Mouse (Mus musculus): ENCODE measurements around the gene Ndufv1. TPM values are rescaled to one million over a fixed set of nuclear protein-coding genes. Genes with fewer than 3 reads are reported as not detected.
A peak's percentile ranks its signal among the peaks of the same experiment; 100 is the strongest.
"Not testable (repeated sequence)": the region's sequence is repeated elsewhere in the genome, so short reads cannot be mapped to it uniquely, and the experiment has no call there.

The Ndufv1 gene
- polyA plus RNA-seq, 1 experiment from 2014 or later: 255 TPM

DNA sequence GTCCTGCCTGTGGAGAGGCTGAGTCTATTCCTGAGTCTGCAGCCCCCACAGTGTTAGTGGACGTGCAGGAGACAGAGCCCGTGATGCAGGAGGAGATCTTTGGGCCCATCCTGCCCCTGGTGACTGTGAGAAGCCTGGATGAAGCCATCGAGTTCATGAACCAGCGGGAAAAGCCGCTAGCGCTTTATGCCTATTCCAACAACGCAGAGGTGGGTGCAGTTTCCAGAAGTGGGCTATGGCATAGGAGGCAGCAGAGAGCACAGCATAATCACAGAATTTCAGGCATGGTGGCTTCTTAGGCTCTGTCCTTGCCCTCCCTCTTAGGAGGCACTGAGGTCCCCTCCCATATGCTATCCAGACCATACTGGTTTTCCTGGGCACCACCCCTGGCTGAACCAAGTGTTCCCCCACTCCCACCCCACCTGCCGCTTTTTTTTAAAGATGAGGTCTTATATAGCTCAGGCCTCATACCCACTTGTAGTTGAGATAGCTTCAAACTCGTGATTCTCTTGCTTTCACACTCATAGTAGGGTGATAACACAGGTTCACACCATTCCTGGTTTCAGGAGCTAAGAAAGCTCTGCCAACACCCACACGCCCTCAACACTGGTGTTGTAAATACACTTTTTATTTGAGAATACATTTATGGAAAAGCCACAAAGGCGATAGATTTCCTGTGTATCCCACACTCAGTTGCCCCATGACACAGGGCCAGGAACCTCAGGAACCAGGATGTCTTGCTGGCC is 46.1 kb downstream of the Ndufv1 start:
- 80% methylated on average over 11 of the region's 11 CpGs for WGBS

DNA sequence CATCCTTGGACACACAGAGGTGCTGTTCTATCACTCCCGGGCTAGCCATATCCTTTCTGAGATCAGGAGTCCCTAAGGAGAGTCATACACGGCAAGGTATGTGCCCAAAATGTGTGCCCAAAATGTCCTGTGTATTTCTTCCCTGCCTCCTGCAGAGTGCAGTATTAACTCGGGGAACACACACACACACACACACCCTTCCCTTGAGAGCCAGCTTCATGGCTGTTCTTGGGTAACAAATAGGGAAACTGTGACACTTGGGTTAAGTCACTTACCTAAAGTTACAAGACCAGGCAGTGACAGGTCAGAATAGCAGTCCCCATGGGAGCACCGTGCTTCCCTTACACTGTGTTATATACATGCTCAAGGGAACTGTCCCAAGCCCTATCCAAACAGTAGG is 48.6 kb downstream of the Ndufv1 start:
- no peaks in the 10 kb centered on the region for H3K9me3 ChIP-seq (ENCODE audit: control insufficient read depth)
- 0 out of 2 replicates have a peak, but pooled peaks have one; percentile 25 for TF ChIP-seq CTCF (IDR thresholded peaks at IDR 0.05; ENCODE audit: low read depth)
- no peak overlapping the region for H3K27ac ChIP-seq (ENCODE audit: low read depth, low read length)
- no peaks in the 10 kb centered on the region for H3K4me1 ChIP-seq (replicated peaks; ENCODE audit: control insufficient read depth, insufficient read depth, low read length)
- 70% methylated on average over 4 of the region's 4 CpGs for WGBS
- no peaks in the 10 kb centered on the region for H3K27me3 ChIP-seq (replicated peaks; ENCODE audit: control insufficient read depth, insufficient read depth, low read length)
- no peak overlapping the region for H3K9ac ChIP-seq (ENCODE audit: low read depth, low read length)
- H3K36me3 ChIP-seq (ENCODE audit: control insufficient read depth, insufficient read depth): no peaks in the 10 kb centered on the region
- no peak for ATAC-seq
- no peak overlapping the region for H3K4me2 ChIP-seq (replicated peaks; ENCODE audit: low read depth)
- no peak overlapping the region for H3K4me3 ChIP-seq (ENCODE audit: low read depth, low read length)

More for the DNA sequence above, 46.1 kb downstream of the Ndufv1 start:
- H3K4me1 ChIP-seq (replicated peaks; ENCODE audit: control insufficient read depth, insufficient read depth, low read length): no peaks in the 10 kb centered on the region
- no peak for ATAC-seq
- no peak overlapping the region for H3K4me2 ChIP-seq (replicated peaks; ENCODE audit: low read depth)
- peak; percentile 46 for TF ChIP-seq CTCF (IDR thresholded peaks at IDR 0.05; ENCODE audit: low read depth)
- no peak overlapping the region for H3K9ac ChIP-seq (ENCODE audit: low read depth, low read length)
- H3K27ac ChIP-seq (ENCODE audit: low read depth, low read length): no peak overlapping the region
- H3K27me3 ChIP-seq (replicated peaks; ENCODE audit: control insufficient read depth, insufficient read depth, low read length): no peaks in the 10 kb centered on the region
- H3K4me3 ChIP-seq (ENCODE audit: low read depth, low read length): no peak overlapping the region
- no peaks in the 10 kb centered on the region for H3K36me3 ChIP-seq (ENCODE audit: control insufficient read depth, insufficient read depth)
- H3K9me3 ChIP-seq (ENCODE audit: control insufficient read depth): no peaks in the 10 kb centered on the region

DNA sequence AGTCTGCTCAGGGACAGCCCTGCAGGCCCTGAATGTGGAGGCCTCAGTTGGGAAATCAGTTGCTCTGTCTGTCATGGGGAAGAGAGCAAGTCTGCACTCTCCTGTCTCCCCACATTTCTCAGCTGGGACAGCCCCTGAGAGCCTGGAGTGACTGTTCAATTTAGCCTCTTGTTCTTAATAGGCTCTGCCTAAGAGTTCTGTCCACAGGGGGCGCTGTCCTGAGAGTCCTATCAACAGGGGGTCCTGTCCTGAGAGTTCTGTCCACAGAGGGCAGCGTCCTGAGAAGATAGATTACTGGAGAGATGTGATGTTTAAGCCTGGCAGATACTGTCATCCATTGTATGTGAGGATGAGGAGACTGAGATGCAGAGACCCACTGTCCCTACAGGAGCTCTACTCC is 50.1 kb downstream of the Ndufv1 start:
- peak; percentile 54 for TF ChIP-seq CTCF (IDR thresholded peaks at IDR 0.05; ENCODE audit: low read depth)
- H3K9ac ChIP-seq (ENCODE audit: low read depth, low read length): no peak overlapping the region
- H3K4me3 ChIP-seq (ENCODE audit: low read depth, low read length): no peak overlapping the region
- H3K9me3 ChIP-seq (ENCODE audit: control insufficient read depth): no peaks in the 10 kb centered on the region
- WGBS: 4% methylated on average over 2 of the region's 2 CpGs
- ATAC-seq: no peak
- no peaks in the 10 kb centered on the region for H3K27me3 ChIP-seq (replicated peaks; ENCODE audit: control insufficient read depth, insufficient read depth, low read length)
- no peaks in the 10 kb centered on the region for H3K4me1 ChIP-seq (replicated peaks; ENCODE audit: control insufficient read depth, insufficient read depth, low read length)
- H3K36me3 ChIP-seq (ENCODE audit: control insufficient read depth, insufficient read depth): no peaks in the 10 kb centered on the region
- H3K27ac ChIP-seq (ENCODE audit: low read depth, low read length): no peak overlapping the region
- H3K4me2 ChIP-seq (replicated peaks; ENCODE audit: low read depth): no peak overlapping the region

DNA sequence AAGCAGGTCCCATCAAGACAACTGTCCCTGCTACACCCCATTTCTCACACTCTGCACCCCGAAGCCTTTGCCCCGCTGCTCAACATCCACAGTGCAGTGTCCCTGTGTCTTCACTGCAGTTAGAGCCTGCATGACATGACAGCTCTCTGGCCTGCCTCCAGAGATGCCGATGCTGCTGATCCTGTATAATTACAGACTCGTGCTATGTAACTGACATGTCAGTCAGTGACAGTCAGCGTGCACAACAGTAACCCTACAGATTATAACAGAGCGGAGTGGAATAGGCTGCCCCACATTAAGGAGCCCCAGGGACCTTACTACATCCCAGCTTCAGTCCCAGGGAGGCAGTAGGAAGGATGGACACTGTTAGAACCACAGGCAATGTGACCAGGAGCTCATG is 50.8 kb downstream of the Ndufv1 start:
- not testable (repeated sequence) for H3K4me1 ChIP-seq (replicated peaks; ENCODE audit: control insufficient read depth, insufficient read depth, low read length); H3K9ac ChIP-seq (ENCODE audit: low read depth, low read length); ATAC-seq; H3K9me3 ChIP-seq (ENCODE audit: control insufficient read depth); H3K27ac ChIP-seq (ENCODE audit: low read depth, low read length); H3K4me3 ChIP-seq (ENCODE audit: low read depth, low read length); H3K4me2 ChIP-seq (replicated peaks; ENCODE audit: low read depth); H3K36me3 ChIP-seq (ENCODE audit: control insufficient read depth, insufficient read depth); H3K27me3 ChIP-seq (replicated peaks; ENCODE audit: control insufficient read depth, insufficient read depth, low read length)
- WGBS: 95% methylated on average over 6 of the region's 6 CpGs

DNA sequence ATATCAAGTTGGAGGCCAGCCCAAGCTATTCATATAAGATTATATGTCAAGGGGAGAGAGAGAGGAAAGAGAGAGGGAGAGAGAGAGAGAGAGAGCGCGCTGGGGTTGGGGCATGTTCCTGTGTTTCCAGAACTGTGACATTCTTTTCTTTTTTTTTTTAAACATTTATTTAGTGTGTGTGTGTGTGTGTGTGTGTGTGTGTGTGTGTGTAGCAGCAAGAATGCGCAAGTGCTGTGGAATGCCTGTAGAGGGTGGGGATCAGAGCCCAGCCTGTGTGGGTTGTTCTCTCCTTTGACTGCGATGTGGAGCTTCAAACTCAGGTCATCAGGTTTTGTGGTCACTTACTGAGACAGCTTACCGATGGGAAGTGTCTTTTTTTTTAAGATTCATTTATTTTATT is 52.4 kb downstream of the Ndufv1 start:
- no peak overlapping the region for H3K9ac ChIP-seq (ENCODE audit: low read depth, low read length)
- no peak overlapping the region for H3K4me2 ChIP-seq (replicated peaks; ENCODE audit: low read depth)
- no peaks in the 10 kb centered on the region for H3K4me1 ChIP-seq (replicated peaks; ENCODE audit: control insufficient read depth, insufficient read depth, low read length)
- H3K27me3 ChIP-seq (replicated peaks; ENCODE audit: control insufficient read depth, insufficient read depth, low read length): no peaks in the 10 kb centered on the region
- H3K4me3 ChIP-seq (ENCODE audit: low read depth, low read length): no peak overlapping the region
- TF ChIP-seq CTCF (IDR thresholded peaks at IDR 0.05; ENCODE audit: low read depth): no peak
- WGBS: 80% methylated on average over 5 of the region's 5 CpGs
- H3K36me3 ChIP-seq (ENCODE audit: control insufficient read depth, insufficient read depth): no peaks in the 10 kb centered on the region
- no peak for ATAC-seq
- H3K27ac ChIP-seq (ENCODE audit: low read depth, low read length): no peak overlapping the region
- no peaks in the 10 kb centered on the region for H3K9me3 ChIP-seq (ENCODE audit: control insufficient read depth)

DNA sequence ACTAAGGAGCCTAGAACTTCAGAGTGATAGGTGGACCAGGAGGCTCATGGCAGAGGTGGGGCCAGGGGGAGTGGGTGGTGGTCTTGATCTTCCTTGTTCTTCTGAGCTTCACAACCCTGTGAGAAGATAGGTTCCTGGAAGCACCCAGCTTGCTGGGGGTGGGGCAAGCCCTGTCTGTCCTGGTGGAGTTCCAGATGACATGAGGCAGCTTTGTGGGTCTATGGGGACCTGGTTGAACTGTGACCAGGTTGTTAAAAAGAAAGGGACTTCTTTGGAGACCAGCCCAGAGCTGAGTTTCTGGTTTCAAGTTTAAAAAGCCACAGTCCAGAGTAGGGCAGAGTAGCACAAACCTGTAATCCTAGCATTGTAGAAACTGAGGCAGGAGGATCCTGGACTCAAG is 53.6 kb downstream of the Ndufv1 start:
- ATAC-seq: no peak
- Histone ChIP-seq H3K36me3 (ENCODE audit: control insufficient read depth, insufficient read depth) (no peaks in the 10 kb centered on the region), H3K27me3 (replicated peaks; ENCODE audit: control insufficient read depth, insufficient read depth, low read length) (no peaks in the 10 kb centered on the region), H3K9me3 (ENCODE audit: control insufficient read depth) (no peaks in the 10 kb centered on the region), H3K9ac (ENCODE audit: low read depth, low read length) (no peak overlapping the region), H3K4me1 (replicated peaks; ENCODE audit: control insufficient read depth, insufficient read depth, low read length) (no peaks in the 10 kb centered on the region), H3K27ac (ENCODE audit: low read depth, low read length) (no peak overlapping the region), H3K4me2 (replicated peaks; ENCODE audit: low read depth) (no peak overlapping the region), H3K4me3 (ENCODE audit: low read depth, low read length) (no peak overlapping the region)
- TF ChIP-seq CTCF (IDR thresholded peaks at IDR 0.05; ENCODE audit: low read depth): no peak

DNA sequence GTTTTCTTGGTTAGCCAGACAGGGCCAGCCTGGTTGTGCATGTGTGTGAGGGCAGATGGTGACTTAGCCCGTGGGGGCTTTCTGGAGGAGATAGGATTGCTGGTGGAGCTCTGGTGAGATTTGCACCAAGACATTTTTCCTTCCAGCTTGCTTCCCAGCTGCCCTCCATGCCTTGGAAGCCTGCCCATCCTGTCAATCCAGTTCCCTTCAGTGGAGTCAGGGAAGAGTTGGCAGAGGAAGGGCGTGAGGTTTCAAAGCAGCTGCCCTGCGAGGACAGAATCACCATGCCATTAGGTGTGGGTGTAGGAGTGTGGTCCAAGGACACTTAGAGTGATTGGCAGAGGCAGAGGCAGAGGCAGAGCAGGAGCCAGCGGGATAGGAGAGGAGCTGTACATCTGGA is 54.1 kb downstream of the Ndufv1 start, which contains the start of gene Aldh3b3:
TSS of gene Aldh3b3 (plus strand) at position 176 of the 400 bp plus-strand sequence.
- Histone ChIP-seq H3K36me3 (ENCODE audit: control insufficient read depth, insufficient read depth) (no peaks in the 10 kb centered on the region), H3K27ac (ENCODE audit: low read depth, low read length) (no peak within 1 kb of the TSS), H3K27me3 (replicated peaks; ENCODE audit: control insufficient read depth, insufficient read depth, low read length) (no peaks in the 10 kb centered on the region), H3K4me1 (replicated peaks; ENCODE audit: control insufficient read depth, insufficient read depth, low read length) (no peaks in the 10 kb centered on the region), H3K4me2 (replicated peaks; ENCODE audit: low read depth) (no peak within 1 kb of the TSS), H3K9me3 (ENCODE audit: control insufficient read depth) (no peaks in the 10 kb centered on the region), H3K9ac (ENCODE audit: low read depth, low read length) (no peak within 1 kb of the TSS), H3K4me3 (ENCODE audit: low read depth, low read length) (no peak within 1 kb of the TSS)
- TF ChIP-seq CTCF (IDR thresholded peaks at IDR 0.05; ENCODE audit: low read depth): no peak
- 62% methylated on average over 4 of the region's 4 CpGs for WGBS
- ATAC-seq: no peak

Other genes starting within 250 kb of the Ndufv1 start
- gene Kmt5b, start 245.4 kb downstream of the Ndufv1 start, polyA plus RNA-seq (2015; fragmentation: Nextera tagmentation; extraction: Ambion mirVana): 10.4 and 11.0 TPM in 2 replicates
- 113 and 155 TPM in 2 replicates for gene Chka, start 161.0 kb downstream of the Ndufv1 start, polyA plus RNA-seq (2015; fragmentation: Nextera tagmentation; extraction: Ambion mirVana)
- gene Tcirg1, start 105.7 kb downstream of the Ndufv1 start, polyA plus RNA-seq (2015; fragmentation: Nextera tagmentation; extraction: Ambion mirVana): 76.2 and 83.0 TPM in 2 replicates
- gene Ndufs8, start 100.0 kb downstream of the Ndufv1 start, polyA plus RNA-seq (2015; fragmentation: Nextera tagmentation; extraction: Ambion mirVana): 303 and 317 TPM in 2 replicates
- 16.1 and 17.4 TPM in 2 replicates for gene Aldh3b1, start 83.0 kb downstream of the Ndufv1 start, polyA plus RNA-seq (2015; fragmentation: Nextera tagmentation; extraction: Ambion mirVana)
- 28.3 and 29.2 TPM in 2 replicates for gene Unc93b1, start 77.6 kb downstream of the Ndufv1 start, polyA plus RNA-seq (2015; fragmentation: Nextera tagmentation; extraction: Ambion mirVana)
- not detected in 2 replicates for gene Aldh3b3, start 54.2 kb downstream of the Ndufv1 start, polyA plus RNA-seq (2015; fragmentation: Nextera tagmentation; extraction: Ambion mirVana)
- 0.17 and 0.51 TPM in 2 replicates for gene Aldh3b2, start 40.5 kb downstream of the Ndufv1 start, polyA plus RNA-seq (2015; fragmentation: Nextera tagmentation; extraction: Ambion mirVana)
- 32.3 and 34.5 TPM in 2 replicates for gene Acy3, start 26.2 kb downstream of the Ndufv1 start, polyA plus RNA-seq (2015; fragmentation: Nextera tagmentation; extraction: Ambion mirVana)
- 0.59 and 0.61 TPM in 2 replicates for gene Tbx10, start 20.1 kb downstream of the Ndufv1 start, polyA plus RNA-seq (2015; fragmentation: Nextera tagmentation; extraction: Ambion mirVana)
- 31.7 and 32.9 TPM in 2 replicates for gene Nudt8, start 12.2 kb downstream of the Ndufv1 start, polyA plus RNA-seq (2015; fragmentation: Nextera tagmentation; extraction: Ambion mirVana)
- 0.42 and 0.44 TPM in 2 replicates for gene Gm49405, start 12.2 kb downstream of the Ndufv1 start, polyA plus RNA-seq (2015; fragmentation: Nextera tagmentation; extraction: Ambion mirVana)
- 0.64 and 0.89 TPM in 2 replicates for gene Doc2g, start 9.5 kb downstream of the Ndufv1 start, polyA plus RNA-seq (2015; fragmentation: Nextera tagmentation; extraction: Ambion mirVana)
- 746 and 756 TPM in 2 replicates for gene Gstp1, start 25.2 kb upstream of the Ndufv1 start, polyA plus RNA-seq (2015; fragmentation: Nextera tagmentation; extraction: Ambion mirVana)
- gene Gstp2, start 33.2 kb upstream of the Ndufv1 start, polyA plus RNA-seq (2015; fragmentation: Nextera tagmentation; extraction: Ambion mirVana): 151 and 182 TPM in 2 replicates
- 68.7 and 72.6 TPM in 2 replicates for gene Gstp3, start 46.8 kb upstream of the Ndufv1 start, polyA plus RNA-seq (2015; fragmentation: Nextera tagmentation; extraction: Ambion mirVana)
- not detected in 2 replicates for gene Cabp2, start 68.8 kb upstream of the Ndufv1 start, polyA plus RNA-seq (2015; fragmentation: Nextera tagmentation; extraction: Ambion mirVana)
- 97.1 and 108 TPM in 2 replicates for gene Cdk2ap2, start 84.4 kb upstream of the Ndufv1 start, polyA plus RNA-seq (2015; fragmentation: Nextera tagmentation; extraction: Ambion mirVana)
- gene Pitpnm1, start 87.2 kb upstream of the Ndufv1 start, polyA plus RNA-seq (2015; fragmentation: Nextera tagmentation; extraction: Ambion mirVana): 13.7 and 16.3 TPM in 2 replicates
- 42.0 and 42.3 TPM in 2 replicates for gene Aip, start 113.1 kb upstream of the Ndufv1 start, polyA plus RNA-seq (2015; fragmentation: Nextera tagmentation; extraction: Ambion mirVana)
- gene Gpr152, start 127.0 kb upstream of the Ndufv1 start, polyA plus RNA-seq (2015; fragmentation: Nextera tagmentation; extraction: Ambion mirVana): not detected in 2 replicates
- gene Cabp4, start 131.2 kb upstream of the Ndufv1 start, polyA plus RNA-seq (2015; fragmentation: Nextera tagmentation; extraction: Ambion mirVana): 0.33 TPM in 2 replicates
- gene Coro1b, start 135.8 kb upstream of the Ndufv1 start, polyA plus RNA-seq (2015; fragmentation: Nextera tagmentation; extraction: Ambion mirVana): 237 and 239 TPM in 2 replicates
- gene Ptprcap, start 140.8 kb upstream of the Ndufv1 start, polyA plus RNA-seq (2015; fragmentation: Nextera tagmentation; extraction: Ambion mirVana): 2.7 and 3.4 TPM in 2 replicates
- gene Rps6kb2, start 150.5 kb upstream of the Ndufv1 start, polyA plus RNA-seq (2015; fragmentation: Nextera tagmentation; extraction: Ambion mirVana): 33.9 and 35.1 TPM in 2 replicates
- 0.90 TPM in 2 replicates for gene Carns1, start 162.7 kb upstream of the Ndufv1 start, polyA plus RNA-seq (2015; fragmentation: Nextera tagmentation; extraction: Ambion mirVana)
- 2.0 and 2.3 TPM in 2 replicates for gene Tbc1d10c, start 178.5 kb upstream of the Ndufv1 start, polyA plus RNA-seq (2015; fragmentation: Nextera tagmentation; extraction: Ambion mirVana)
- 370 and 382 TPM in 2 replicates for gene Ppp1ca, start 179.3 kb upstream of the Ndufv1 start, polyA plus RNA-seq (2015; fragmentation: Nextera tagmentation; extraction: Ambion mirVana)
- 12.3 and 13.5 TPM in 2 replicates for gene Rad9a, start 188.9 kb upstream of the Ndufv1 start, polyA plus RNA-seq (2015; fragmentation: Nextera tagmentation; extraction: Ambion mirVana)
- 2.4 and 2.5 TPM in 2 replicates for gene Clcf1, start 201.4 kb upstream of the Ndufv1 start, polyA plus RNA-seq (2015; fragmentation: Nextera tagmentation; extraction: Ambion mirVana)
- not detected in 2 replicates for gene AC109138.7, start 201.6 kb upstream of the Ndufv1 start, polyA plus RNA-seq (2015; fragmentation: Nextera tagmentation; extraction: Ambion mirVana)
- 81.5 and 87.8 TPM in 2 replicates for gene Pold4, start 219.1 kb upstream of the Ndufv1 start, polyA plus RNA-seq (2015; fragmentation: Nextera tagmentation; extraction: Ambion mirVana)